Mouse (Mus musculus) heart, postnatal 0 days (tissue): Measurements from ENCODE around the gene Thrb. TPM values are rescaled to one million over a fixed set of nuclear protein-coding genes. Genes with fewer than 3 reads are reported as not detected.

Experiments used
- ATAC-seq: fragments of 200-750 bp; cut with Nextera tagmentation; 2 replicates; pipeline ENCODE4 v1.8.0; 2017; ENCODE audit warnings: low read depth, moderate number of reproducible peaks, moderate library complexity; ENCODE audit not compliant: insufficient read depth
- DNase-seq: peaks from one replicate; pipeline ENCODE4 v3.0.0-alpha.2; 2016; ENCODE audit warnings: low spot score
- H3K27ac ChIP-seq: fragments of 300-500 bp; sonication (generic); 2 replicates; pipeline ENCODE4 v1.5.1; 2014; ENCODE audit warnings: low read depth, mild to moderate bottlenecking
- H3K27me3 ChIP-seq: fragments of 300-500 bp; sonication (generic); 2 replicates; pipeline ENCODE4 v1.6.1; 2014; ENCODE audit warnings: low read length, mixed read lengths; ENCODE audit not compliant: control insufficient read depth, insufficient read depth
- H3K36me3 ChIP-seq: fragments of 300-500 bp; sonication (generic); replicated peaks from 2 replicates; pipeline ENCODE4 v1.6.1; 2014; ENCODE audit warnings: low read length, mixed read lengths; ENCODE audit not compliant: control insufficient read depth, insufficient read depth
- H3K4me1 ChIP-seq: fragments of 300-500 bp; sonication (generic); 2 replicates; pipeline ENCODE4 v1.6.1; 2014; ENCODE audit warnings: antibody characterized with exemption; ENCODE audit not compliant: control insufficient read depth, insufficient read depth
- H3K4me2 ChIP-seq: fragments of 300-500 bp; sonication (generic); 2 replicates; pipeline ENCODE4 v1.6.1; 2014; ENCODE audit warnings: low read depth, mild to moderate bottlenecking, low read length, moderate library complexity
- H3K4me3 ChIP-seq: fragments of 300-500 bp; sonication (generic); 2 replicates; pipeline ENCODE4 v1.5.1; 2014; ENCODE audit warnings: low read depth, low read length
- H3K9ac ChIP-seq: fragments of 300-500 bp; sonication (generic); replicated peaks from 2 replicates; pipeline ENCODE4 v1.6.1; 2014; ENCODE audit warnings: low read depth, low read length, mixed read lengths
- H3K9me3 ChIP-seq: fragments of 300-500 bp; sonication (generic); replicated peaks from 2 replicates; pipeline ENCODE4 v1.6.1; 2016; ENCODE audit warnings: low read length; ENCODE audit not compliant: control insufficient read depth
- CTCF ChIP-seq: IDR thresholded peaks from 2 replicates; pipeline ENCODE4 v1.5.1; 2016; ENCODE audit warnings: antibody characterized with exemption, control low read depth, low read depth
- EP300 ChIP-seq: IDR thresholded peaks from 2 replicates; pipeline ENCODE4 v1.6.1; 2016; ENCODE audit warnings: antibody characterized with exemption, low read depth
- WGBS: fragments of 180-500 bp; shearing (Covaris S2); extraction: QIAGEN DNeasy Blood & Tissue Kit; methylation state at CpG from one replicate; pipeline ENCODE4 v1.1.7; 2014; 5-methylcytosine and 5-hydroxymethylcytosine counted together
- polyA plus RNA-seq: library from polyadenylated mRNA; unstranded; fragments of >200 nt; fragmentation: Nextera tagmentation; extraction: Ambion mirVana; gene quantifications from 2 replicates; pipeline ENCODE4 v1.2.1, GENCODE M21; 2015
- total RNA-seq: library from RNA; depleted of rRNA; stranded (reverse); fragments of >200 nt; gene quantifications from 2 replicates; pipeline ENCODE4 v1.2.3, GENCODE M21; 2014; ENCODE audit warnings: low replicate concordance

The Thrb gene
- total and polyA plus RNA-seq, 2 experiments from 2014 or later: 0.90 to 1.0 TPM

GRCm38 (mm10) chr14:17661100-17661521 is 1.1 kb downstream of the Thrb start:
- Histone ChIP-seq H3K4me3 (peak overlapping the region; percentile 68), H3K36me3 (no peaks in the 10 kb centered on the region), H3K9ac (peak overlapping the region; percentile 44; the same call in 1 of the 2 replicates), H3K27me3 (peaks cover 23% of the 10 kb centered on the region), H3K4me1 (0 out of 2 replicates have a peak, but pooled peaks cover 5% of the 10 kb centered on the region), H3K9me3 (no peaks in the 10 kb centered on the region), H3K27ac (no peak overlapping the region), H3K4me2 (peak overlapping the region; percentile 86)
- DNase-seq (no peak), ATAC-seq (peak; percentile 44)
- 0% methylated on average over 16 of the region's 16 CpGs for WGBS
- TF ChIP-seq CTCF (no peak), EP300 (no peak)

- no peak overlapping the region for H3K4me2 ChIP-seq
- no peaks in the 10 kb centered on the region for H3K9me3 ChIP-seq
- no peaks in the 10 kb centered on the region for H3K36me3 ChIP-seq
- no peak overlapping the region for H3K27ac ChIP-seq
- DNase-seq (no peak), ATAC-seq (no peak)
- no peak overlapping the region for H3K9ac ChIP-seq
- H3K4me1 ChIP-seq: 0 out of 2 replicates have a peak, but pooled peaks cover 5% of the 10 kb centered on the region
- 55% methylated on average over 5 of the region's 5 CpGs for WGBS
- peaks cover 23% of the 10 kb centered on the region for H3K27me3 ChIP-seq
- TF ChIP-seq EP300 (no peak), CTCF (no peak)
- H3K4me3 ChIP-seq: no peak overlapping the region
Observed at GRCm38 (mm10) chr14:17662087-17662486, 2.0 kb downstream of the Thrb start.

- DNase-seq (no peak), ATAC-seq (no peak)
- Histone ChIP-seq H3K4me3 (no peak overlapping the region), H3K9me3 (no peaks in the 10 kb centered on the region), H3K27ac (no peak overlapping the region), H3K27me3 (no peaks in the 10 kb centered on the region), H3K36me3 (no peaks in the 10 kb centered on the region), H3K9ac (no peak overlapping the region), H3K4me1 (no peaks in the 10 kb centered on the region), H3K4me2 (no peak overlapping the region)
- WGBS: 64% methylated on average over 1 of the region's 1 CpGs
- TF ChIP-seq CTCF: no peak
- no peak for TF ChIP-seq EP300
Observed at GRCm38 (mm10) chr14:17674335-17674734, 14.3 kb downstream of the Thrb start.

- no peaks in the 10 kb centered on the region for H3K27me3 ChIP-seq
- DNase-seq: no peak
Observed at GRCm38 (mm10) chr14:17675214-17675613, 15.2 kb downstream of the Thrb start.

GRCm38 (mm10) chr14:17681479-17681878 is 21.4 kb downstream of the Thrb start:
- H3K4me1 ChIP-seq: no peaks in the 10 kb centered on the region
- no peaks in the 10 kb centered on the region for H3K9me3 ChIP-seq
- H3K4me2 ChIP-seq: no peak overlapping the region
- no peak for ATAC-seq
- H3K4me3 ChIP-seq: no peak overlapping the region
- DNase-seq: no peak
- TF ChIP-seq CTCF: no peak
- TF ChIP-seq EP300: no peak
- H3K36me3 ChIP-seq: no peaks in the 10 kb centered on the region
- no peak overlapping the region for H3K9ac ChIP-seq
- no peak overlapping the region for H3K27ac ChIP-seq
- no peaks in the 10 kb centered on the region for H3K27me3 ChIP-seq

More at GRCm38 (mm10) chr14:17675214-17675613, 15.2 kb downstream of the Thrb start:
- no peak overlapping the region for H3K9ac ChIP-seq
- no peak overlapping the region for H3K27ac ChIP-seq
- no peak overlapping the region for H3K4me3 ChIP-seq
- H3K4me1 ChIP-seq: no peaks in the 10 kb centered on the region
- no peak overlapping the region for H3K4me2 ChIP-seq
- H3K36me3 ChIP-seq: no peaks in the 10 kb centered on the region
- TF ChIP-seq CTCF (no peak), EP300 (no peak)
- 68% methylated on average over 3 of the region's 3 CpGs for WGBS
- no peaks in the 10 kb centered on the region for H3K9me3 ChIP-seq
- no peak for ATAC-seq

- no peak overlapping the region for H3K4me3 ChIP-seq
- WGBS: 55% methylated on average over 1 of the region's 1 CpGs
- ATAC-seq: no peak
Observed at GRCm38 (mm10) chr14:17684881-17685280, 24.8 kb downstream of the Thrb start.

More at GRCm38 (mm10) chr14:17684881-17685280, 24.8 kb downstream of the Thrb start:
- no peak for TF ChIP-seq CTCF
- TF ChIP-seq EP300: no peak
- H3K4me1 ChIP-seq: no peaks in the 10 kb centered on the region
- H3K36me3 ChIP-seq: no peaks in the 10 kb centered on the region
- H3K27me3 ChIP-seq: no peaks in the 10 kb centered on the region
- no peak overlapping the region for H3K27ac ChIP-seq
- H3K9me3 ChIP-seq: no peaks in the 10 kb centered on the region
- no peak overlapping the region for H3K9ac ChIP-seq
- DNase-seq: no peak
- no peak overlapping the region for H3K4me2 ChIP-seq
